Mouse (Mus musculus): ENCODE results near the gene Ccnb3. TPM values are rescaled to one million over a fixed set of nuclear protein-coding genes. Genes with fewer than 3 reads are reported as not detected.
"Not testable (repeated sequence)": the region's sequence is repeated elsewhere in the genome, so short reads cannot be mapped to it uniquely, and the experiment has no call there.

Gene Ccnb3
- 0.40 TPM in 1 of 2 replicates, not detected in the other for total RNA-seq (2014; fragmentation: Nextera tagmentation)
- not detected in 2 replicates for total RNA-seq (2017)

- no peak for ATAC-seq (replicated peaks; ENCODE audit: low FRiP score, low TSS enrichment, poor library complexity, severe bottlenecking)
These were observed at the start of gene Ccnb3 for GRCm38 (mm10) chrX:7041519-7041918. Ccnb3 (minus strand) TSS chrX:7041619.

GRCm38 (mm10) chrX:7090323-7090722 is 48.9 kb upstream of the Ccnb3 start:
- no peak for ATAC-seq (replicated peaks; ENCODE audit: low FRiP score, low TSS enrichment, poor library complexity, severe bottlenecking)

- no peak for ATAC-seq (replicated peaks; ENCODE audit: low FRiP score, low TSS enrichment, poor library complexity, severe bottlenecking)
These were observed 44.5 kb upstream of the Ccnb3 start for GRCm38 (mm10) chrX:7085878-7086277.

GRCm38 (mm10) chrX:7079820-7080429 is 38.5 kb upstream of the Ccnb3 start:
- no peak for ATAC-seq (replicated peaks; ENCODE audit: low FRiP score, low TSS enrichment, poor library complexity, severe bottlenecking)

- ATAC-seq (replicated peaks; ENCODE audit: low FRiP score, low TSS enrichment, poor library complexity, severe bottlenecking) = no peak
These were observed 26.6 kb upstream of the Ccnb3 start for GRCm38 (mm10) chrX:7068002-7068401.

- no peak for ATAC-seq (replicated peaks; ENCODE audit: low FRiP score, low TSS enrichment, poor library complexity, severe bottlenecking)
These were observed 25.8 kb upstream of the Ccnb3 start, which contains the start of gene Akap4 for GRCm38 (mm10) chrX:7067219-7067618. Akap4 (plus strand) TSS chrX:7067519.

GRCm38 (mm10) chrX:7064109-7064508 is 22.7 kb upstream of the Ccnb3 start:
- ATAC-seq (replicated peaks; ENCODE audit: low FRiP score, low TSS enrichment, poor library complexity, severe bottlenecking) = no peak

GRCm38 (mm10) chrX:7057634-7058033 is 16.2 kb upstream of the Ccnb3 start:
- peak; percentile 99 for ATAC-seq (replicated peaks; ENCODE audit: low FRiP score, low TSS enrichment, poor library complexity, severe bottlenecking)

GRCm38 (mm10) chrX:7057056-7057455 is 15.6 kb upstream of the Ccnb3 start:
- no peak for ATAC-seq (replicated peaks; ENCODE audit: low FRiP score, low TSS enrichment, poor library complexity, severe bottlenecking)

GRCm38 (mm10) chrX:6983916-6984315 is 57.5 kb downstream of the Ccnb3 start:
- ATAC-seq (replicated peaks; ENCODE audit: low FRiP score, low TSS enrichment, poor library complexity, severe bottlenecking) = not testable (repeated sequence)

- no peak for ATAC-seq (replicated peaks; ENCODE audit: low FRiP score, low TSS enrichment, poor library complexity, severe bottlenecking)
These were observed 69.5 kb downstream of the Ccnb3 start for GRCm38 (mm10) chrX:6971956-6972355.

GRCm38 (mm10) chrX:6968598-6968997 is 72.8 kb downstream of the Ccnb3 start:
- no peak for ATAC-seq (replicated peaks; ENCODE audit: low FRiP score, low TSS enrichment, poor library complexity, severe bottlenecking)

Other genes with a start within 250 kb of the Ccnb3 start
- gene Akap4, start 25.9 kb upstream of the Ccnb3 start, total RNA-seq (2014; fragmentation: Nextera tagmentation) = not detected in 2 replicates
- not detected in 2 replicates for gene Akap4, start 25.9 kb upstream of the Ccnb3 start, total RNA-seq (2017)

Measured in megakaryocyte-erythroid progenitor cell, adult 5-6 weeks (primary cell).